Mouse (Mus musculus) brown adipose tissue, adult 24 weeks (tissue): ENCODE results near the gene Fam186a. TPM values are rescaled to one million over a fixed set of nuclear protein-coding genes. Genes with fewer than 3 reads are reported as not detected.
"Not testable (repeated sequence)": the region's sequence is repeated elsewhere in the genome, so short reads cannot be mapped to it uniquely, and the experiment has no call there.

Experiments
- H3K27ac ChIP-seq: fragments of 200-500 bp; replicated peaks from 2 replicates; pipeline ENCODE4 v1.5.1; 2012; ENCODE audit warnings: low read depth, mild to moderate bottlenecking, low read length
- H3K4me1 ChIP-seq: fragments of 200-500 bp; 2 replicates; pipeline ENCODE4 v1.6.1; 2012; ENCODE audit warnings: low read length, mixed read lengths; ENCODE audit not compliant: control insufficient read depth, insufficient read depth, insufficient read length
- H3K4me3 ChIP-seq: fragments of 200-500 bp; 2 replicates; pipeline ENCODE4 v1.5.1; 2012; ENCODE audit warnings: low read depth, mild to moderate bottlenecking, low read length, moderate library complexity; ENCODE audit not compliant: insufficient read depth
- polyA plus RNA-seq: library from polyadenylated mRNA; stranded (reverse); fragments of >200 nt; gene quantifications from 2 replicates; pipeline ENCODE4 v1.2.4, GENCODE M21; 2012; ENCODE audit not compliant: missing spikeins, insufficient read depth, insufficient read length

Fam186a gene
- polyA plus RNA-seq, 1 experiment, result 1.9 TPM

DNA sequence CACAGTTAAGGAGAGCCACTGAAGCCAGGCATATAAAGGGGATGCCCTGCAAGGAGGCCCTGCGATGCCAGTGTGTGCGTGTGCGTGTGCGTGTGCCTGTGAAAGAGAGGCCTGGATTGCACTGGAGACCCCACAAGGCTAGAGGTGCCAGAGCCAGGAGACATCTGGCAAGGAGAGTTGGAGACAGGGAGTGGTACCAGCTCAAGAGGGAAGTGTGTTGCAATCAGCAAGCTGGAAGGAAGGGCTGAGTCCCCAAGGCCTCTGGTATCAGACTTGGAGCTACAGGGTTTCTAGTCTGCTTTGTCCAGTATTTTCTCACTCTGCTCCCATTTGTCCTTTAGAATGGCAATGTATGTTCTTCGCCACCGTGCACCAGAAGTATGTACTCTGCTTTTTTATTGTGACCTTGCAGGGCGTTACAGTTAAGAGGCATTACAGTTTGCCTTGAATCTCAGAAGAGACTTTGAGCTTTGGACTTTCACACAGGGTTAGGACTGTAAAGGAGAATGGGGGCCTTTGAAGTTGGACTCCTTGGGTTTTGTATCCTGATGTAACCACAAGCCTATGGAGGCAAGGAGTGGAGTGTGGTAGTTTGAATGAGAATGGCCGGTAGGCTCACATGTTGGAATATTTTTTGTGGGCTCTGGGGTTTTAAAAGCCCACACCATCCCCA is 1.6 kb downstream of the Fam186a start:
- Histone ChIP-seq H3K4me1 (peaks cover 4% of the 10 kb centered on the region), H3K27ac (0 out of 2 replicates have a peak overlapping the region, but pooled peaks have one; percentile 19)

DNA sequence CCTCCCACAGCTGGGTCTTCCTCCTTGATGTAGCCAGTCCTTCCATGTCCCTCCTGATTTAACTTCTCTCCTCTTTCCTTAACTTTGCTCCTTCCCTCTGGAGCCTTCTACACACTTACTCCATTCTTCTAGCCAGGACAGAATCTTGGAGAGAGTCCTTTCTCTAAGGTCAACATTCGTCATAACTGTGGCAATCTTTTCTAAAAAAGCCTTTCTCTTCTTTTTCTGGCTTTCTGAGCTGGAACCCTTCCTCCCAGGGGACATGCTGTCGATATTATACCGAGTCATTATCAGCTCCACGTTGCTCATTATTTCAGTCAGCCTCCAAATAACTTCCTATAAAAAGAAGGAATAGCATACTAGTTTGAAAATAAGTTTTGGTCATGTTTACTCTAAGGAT is 11.5 kb downstream of the Fam186a start:
- no peaks in the 10 kb centered on the region for H3K4me1 ChIP-seq
- H3K27ac ChIP-seq, result no peak overlapping the region
- no peak overlapping the region for H3K4me3 ChIP-seq

More for the DNA sequence above, 1.6 kb downstream of the Fam186a start:
- no peak overlapping the region for H3K4me3 ChIP-seq

DNA sequence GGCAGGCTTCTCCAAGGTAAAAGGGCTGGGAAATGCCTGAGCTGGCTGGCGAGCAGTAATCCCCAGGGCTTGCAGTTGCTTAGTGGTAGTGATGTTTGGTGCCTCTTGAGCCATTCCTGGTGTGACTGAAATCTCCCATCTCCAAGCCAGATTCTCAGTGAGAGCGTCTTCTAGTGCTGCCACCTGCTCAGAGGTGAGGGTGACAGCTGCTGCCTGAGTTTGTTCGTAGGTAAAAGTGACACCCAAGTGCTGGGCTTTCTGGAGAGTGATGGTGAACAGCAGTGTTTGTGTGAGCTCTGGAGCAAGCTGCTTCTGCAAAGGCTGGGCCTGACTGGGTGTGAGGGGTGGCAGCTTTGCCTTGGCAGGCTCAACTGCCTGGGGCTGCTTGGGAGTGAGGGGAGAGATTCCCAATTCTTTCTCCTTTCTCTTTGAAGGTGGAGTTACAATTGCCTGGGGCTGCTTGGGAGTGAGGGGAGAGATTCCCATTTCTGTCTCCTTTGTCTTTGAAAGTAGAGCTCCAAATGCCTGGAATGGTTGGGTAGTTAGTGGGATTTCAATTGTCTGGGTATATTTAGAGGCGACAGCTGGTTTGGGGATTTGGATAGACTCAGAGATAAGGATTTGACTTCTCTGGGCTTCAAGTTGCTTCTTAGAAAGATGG is 25.8 kb downstream of the Fam186a start:
- Histone ChIP-seq H3K4me1 (no peaks in the 10 kb centered on the region), H3K4me3 (no peak overlapping the region), H3K27ac (no peak overlapping the region)

DNA sequence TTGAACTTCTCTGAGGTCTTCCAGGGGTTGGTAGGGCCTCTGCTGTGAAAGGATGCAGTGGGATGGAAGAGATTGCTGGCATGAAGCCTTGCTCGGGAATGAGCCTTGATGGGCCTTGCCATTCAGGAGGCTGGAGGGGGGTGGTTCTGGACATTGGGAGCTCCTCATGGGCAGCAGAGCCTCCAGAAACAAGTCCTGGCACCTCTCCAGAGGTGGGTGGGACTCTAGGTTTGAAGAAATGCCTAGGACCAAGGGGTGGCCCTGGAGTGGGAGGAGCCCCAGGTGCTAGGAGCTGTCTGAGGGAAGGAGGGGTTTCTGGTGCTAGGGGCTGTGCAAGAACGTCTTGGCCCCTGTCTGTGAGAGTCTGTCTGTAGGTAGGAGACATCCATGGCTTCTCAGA is 26.4 kb downstream of the Fam186a start:
- Histone ChIP-seq H3K4me3 (no peak overlapping the region), H3K27ac (no peak overlapping the region), H3K4me1 (no peaks in the 10 kb centered on the region)

DNA sequence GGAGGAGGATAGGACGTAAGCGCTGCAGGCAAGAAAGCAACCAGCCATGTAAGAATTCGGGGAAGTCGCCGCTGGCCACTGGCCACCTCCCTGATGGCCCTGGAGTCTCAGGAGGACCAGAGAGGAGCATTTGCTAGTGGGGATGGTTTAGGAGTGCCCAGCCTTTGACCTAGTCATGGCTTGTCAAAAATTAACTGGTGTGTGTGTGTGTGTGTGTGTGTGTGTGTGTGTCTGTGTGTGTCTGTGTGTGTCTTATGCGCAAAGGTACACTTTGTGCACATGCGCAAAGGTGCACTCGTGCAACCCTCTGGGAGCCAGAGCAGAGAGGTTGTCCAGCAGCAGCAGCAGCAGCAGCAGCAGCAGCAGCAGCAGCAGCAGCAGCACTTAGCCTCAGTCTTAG is 29.0 kb downstream of the Fam186a start:
- Histone ChIP-seq H3K4me1 (no peaks in the 10 kb centered on the region), H3K27ac (no peak overlapping the region), H3K4me3 (no peak overlapping the region)

DNA sequence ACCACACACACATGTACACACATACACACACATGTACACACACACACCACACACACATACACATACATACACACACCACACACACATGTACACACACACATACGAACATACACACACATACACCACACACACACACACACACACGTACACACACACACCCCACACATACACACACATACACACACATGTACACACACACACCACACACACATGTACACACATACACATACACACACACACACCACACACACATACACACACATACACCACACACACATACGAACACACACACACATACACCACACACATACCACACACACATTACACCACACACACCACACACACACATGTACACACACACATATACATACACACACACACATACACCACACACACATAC is 30.2 kb downstream of the Fam186a start:
- H3K27ac ChIP-seq, result no peak overlapping the region
- H3K4me1 ChIP-seq, result no peaks in the 10 kb centered on the region
- no peak overlapping the region for H3K4me3 ChIP-seq

DNA sequence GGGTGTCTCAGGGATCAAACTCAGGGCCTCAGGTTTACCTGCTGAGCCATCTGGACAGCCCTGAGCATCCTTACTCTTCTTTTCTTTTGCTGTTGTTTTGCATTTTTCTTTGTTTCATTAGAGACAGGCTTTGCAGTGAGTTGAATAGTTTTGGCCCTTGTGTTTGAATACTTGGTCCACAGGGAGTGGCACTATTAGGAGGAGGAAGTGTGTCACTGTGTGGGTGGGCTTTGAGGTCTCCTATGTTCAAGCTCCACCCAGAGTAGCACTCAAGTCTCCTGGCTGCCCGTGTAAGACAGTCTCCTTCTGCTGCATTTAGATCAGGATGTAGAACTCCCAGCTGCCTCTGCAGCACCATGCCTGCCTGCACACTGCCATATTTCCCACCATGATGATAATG is 32.4 kb downstream of the Fam186a start:
- Histone ChIP-seq H3K4me1 (no peaks in the 10 kb centered on the region), H3K4me3 (no peak overlapping the region), H3K27ac (no peak overlapping the region)

DNA sequence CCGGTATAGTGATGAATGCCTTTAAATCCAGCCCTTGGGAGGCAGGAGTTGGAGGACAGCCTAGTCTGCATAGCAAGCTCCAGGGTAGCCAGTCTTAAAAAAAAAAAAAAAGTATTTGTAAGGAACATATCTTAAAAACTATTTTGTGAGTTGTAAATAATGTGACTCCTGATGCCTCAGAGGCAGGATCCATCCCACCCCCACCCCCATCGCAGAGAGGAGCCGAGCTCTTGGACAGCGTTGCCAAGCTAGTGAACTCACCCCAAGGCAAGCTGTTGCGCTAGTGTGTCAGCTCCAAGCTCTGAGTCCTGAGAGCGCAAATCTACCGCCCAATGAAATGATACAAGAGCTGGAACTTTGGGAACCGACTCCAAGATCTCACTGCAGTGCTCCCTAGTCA is 35.6 kb downstream of the Fam186a start:
- H3K4me3 ChIP-seq, result peak overlapping the region; percentile 51
- H3K27ac ChIP-seq, result peak overlapping the region; percentile 80
- no peaks in the 10 kb centered on the region for H3K4me1 ChIP-seq

DNA sequence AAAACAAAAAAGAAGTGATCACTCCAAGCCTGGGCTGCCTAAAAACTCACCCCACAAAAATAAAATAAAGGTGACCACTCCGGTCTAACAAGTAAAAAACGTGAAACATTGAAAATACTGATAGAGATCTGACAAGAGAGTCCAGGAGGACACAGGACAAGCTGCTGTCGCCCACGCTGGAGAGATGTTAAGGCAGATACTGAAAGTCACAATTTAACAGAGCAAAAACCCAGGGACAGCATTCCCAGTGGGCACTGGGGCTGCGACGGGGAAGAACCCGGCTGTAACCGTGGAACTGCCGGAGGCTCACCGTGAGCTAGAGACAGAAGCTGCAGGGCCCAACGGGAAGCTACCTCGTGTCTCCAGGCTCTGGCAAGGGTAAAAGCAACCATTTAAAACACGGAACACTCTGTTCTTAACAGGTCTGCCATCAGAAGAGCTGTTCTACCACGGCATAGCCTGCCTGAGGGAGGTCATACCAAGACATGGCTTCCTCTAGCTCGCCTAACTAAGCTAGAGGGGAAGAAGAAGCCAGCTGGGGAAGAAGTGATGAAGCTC is 47.2 kb downstream of the Fam186a start:
- no peaks in the 10 kb centered on the region for H3K4me1 ChIP-seq
- H3K4me3 ChIP-seq, result no peak overlapping the region
- H3K27ac ChIP-seq, result no peak overlapping the region

DNA sequence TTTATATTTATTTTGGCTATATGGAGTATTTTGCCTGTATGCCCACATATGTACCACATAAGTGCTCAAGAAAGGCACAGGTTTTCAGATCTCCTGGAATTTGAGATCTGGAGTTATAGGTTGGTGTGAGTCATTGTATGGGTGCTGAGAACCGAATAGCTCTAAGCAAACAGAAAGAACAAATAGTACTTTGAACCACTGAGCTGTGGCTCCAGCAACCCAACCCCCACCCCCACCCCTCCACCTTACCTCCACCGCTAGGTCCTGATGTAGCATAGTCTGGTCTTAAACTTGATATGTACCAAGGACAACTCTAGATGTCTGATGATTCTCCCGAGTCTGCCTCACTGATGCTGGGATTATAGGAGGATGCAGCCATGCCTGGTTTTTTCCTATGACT is 49.6 kb downstream of the Fam186a start:
- H3K4me3 ChIP-seq, result no peak overlapping the region
- H3K27ac ChIP-seq, result no peak overlapping the region
- no peaks in the 10 kb centered on the region for H3K4me1 ChIP-seq

DNA sequence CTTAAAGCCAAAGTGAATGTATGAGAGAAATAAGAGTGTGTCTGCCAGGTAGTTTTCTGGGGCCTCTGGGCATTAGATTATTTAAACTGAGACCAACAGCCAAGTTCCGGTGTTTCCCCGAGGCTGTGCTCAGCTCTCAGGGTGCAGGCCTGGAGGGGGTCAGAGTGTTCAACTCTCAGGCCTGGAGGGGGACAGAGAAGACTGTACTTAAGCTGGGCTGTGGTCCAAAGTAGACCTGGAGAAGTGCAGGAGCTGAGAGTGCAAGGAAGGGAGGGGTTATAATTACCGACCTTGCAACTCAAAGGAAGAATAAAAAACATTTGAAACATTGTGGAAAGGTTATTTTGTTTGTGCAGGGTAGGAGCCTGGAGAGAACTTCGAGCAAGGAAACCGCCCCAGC is 52.2 kb downstream of the Fam186a start:
- Histone ChIP-seq H3K4me3 (no peak overlapping the region), H3K27ac (no peak overlapping the region), H3K4me1 (no peaks in the 10 kb centered on the region)

DNA sequence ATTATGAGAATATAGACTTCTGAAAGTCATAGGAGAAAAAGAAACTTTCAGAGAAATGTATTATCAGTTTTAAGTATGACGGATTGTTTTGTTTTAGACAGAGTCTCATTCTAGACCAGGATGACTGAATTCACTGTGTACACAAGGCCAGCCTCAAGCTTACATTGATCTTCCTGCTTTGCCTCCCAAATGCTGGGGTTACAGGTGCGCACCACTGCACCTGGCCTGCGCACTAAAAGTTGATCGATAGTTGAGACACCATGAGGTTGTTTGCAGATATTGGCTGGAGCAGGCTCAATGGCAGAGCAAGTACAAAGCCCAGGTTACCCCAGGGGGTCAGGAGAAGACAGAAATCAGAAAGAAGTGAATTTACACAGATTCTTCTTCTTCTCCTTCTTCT is 55.1 kb downstream of the Fam186a start:
- H3K4me3 ChIP-seq, result no peak overlapping the region
- H3K27ac ChIP-seq, result no peak overlapping the region
- H3K4me1 ChIP-seq, result no peaks in the 10 kb centered on the region

DNA sequence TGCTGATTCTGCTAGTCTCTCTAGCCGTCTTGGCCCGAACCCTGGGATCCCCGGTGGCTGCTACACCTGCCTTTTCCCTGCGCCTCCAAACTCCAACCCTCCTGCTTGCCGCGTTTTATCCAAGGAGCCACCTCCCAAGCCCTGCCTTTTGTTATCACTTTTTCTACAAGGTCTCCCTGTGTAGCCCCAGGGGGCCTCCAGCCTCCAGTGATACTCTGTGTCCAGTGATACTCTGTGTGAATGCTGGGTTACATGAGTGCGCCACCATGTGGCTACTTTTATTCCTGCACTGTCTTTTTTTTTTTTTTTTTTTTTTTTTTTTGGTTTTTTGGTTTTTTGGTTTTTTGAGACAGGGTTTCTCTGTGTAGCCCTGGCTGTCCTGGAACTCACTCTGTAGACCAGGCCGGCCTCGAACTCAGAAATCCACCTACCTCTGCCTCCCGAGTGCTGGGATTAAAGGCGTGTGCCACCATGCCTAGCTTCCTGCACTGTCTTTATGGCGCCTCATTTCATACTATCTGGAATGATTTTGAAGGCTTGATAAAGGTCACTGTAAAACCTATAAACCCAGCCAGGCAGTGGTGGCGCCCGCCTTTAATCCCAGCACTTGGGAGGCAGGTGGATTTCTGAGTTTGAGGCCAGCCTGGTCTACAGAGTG is 57.4 kb downstream of the Fam186a start:
- not testable (repeated sequence) for H3K4me3 ChIP-seq, H3K4me1 ChIP-seq, H3K27ac ChIP-seq

DNA sequence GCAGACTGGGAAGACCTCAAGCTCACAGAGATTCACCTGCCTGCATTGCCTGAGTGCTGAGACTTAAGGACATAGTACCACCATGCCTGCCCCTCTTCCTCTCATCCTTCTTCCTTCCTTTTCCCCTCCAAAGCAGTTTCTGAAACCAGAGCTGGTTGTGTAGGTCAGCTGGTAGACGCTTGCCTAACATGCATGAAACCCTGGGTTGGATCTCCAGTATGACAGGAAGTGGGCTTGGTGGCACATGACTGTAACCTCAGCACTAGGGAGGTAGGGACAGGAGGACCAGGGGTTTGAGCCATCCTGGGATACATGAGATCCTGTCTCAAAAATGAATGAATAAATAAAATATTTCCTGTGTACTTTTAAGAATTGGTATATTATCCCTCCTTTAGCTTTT is 59.3 kb downstream of the Fam186a start:
- H3K4me3 ChIP-seq, result no peak overlapping the region
- H3K4me1 ChIP-seq, result peaks cover 2% of the 10 kb centered on the region; the same call in 1 of the 2 replicates
- H3K27ac ChIP-seq, result no peak overlapping the region

DNA sequence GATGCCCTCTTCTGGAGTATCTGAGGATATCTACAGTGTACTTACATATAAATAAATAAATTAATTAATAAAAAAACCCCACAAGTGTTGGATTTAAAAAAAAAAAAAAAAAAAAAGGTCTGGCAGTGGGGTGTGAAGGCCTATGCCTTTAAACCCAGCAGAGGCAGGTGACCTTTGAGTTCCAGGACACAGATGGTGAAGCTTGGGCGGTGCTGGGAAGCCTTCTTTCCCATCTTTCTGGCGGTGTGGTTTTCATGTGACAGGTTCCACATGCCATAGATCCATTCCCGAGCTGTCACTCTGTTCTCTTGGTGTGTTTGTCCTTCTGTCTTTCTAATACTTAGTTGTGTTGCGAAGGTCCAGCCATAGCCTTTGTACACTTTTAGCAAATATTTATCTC is 59.8 kb downstream of the Fam186a start:
- H3K4me1 ChIP-seq, result peaks cover 2% of the 10 kb centered on the region; the same call in 1 of the 2 replicates
- H3K27ac ChIP-seq, result no peak overlapping the region
- no peak overlapping the region for H3K4me3 ChIP-seq
